Mouse (Mus musculus): ENCODE measurements around the gene Slc25a15. TPM values are rescaled to one million over a fixed set of nuclear protein-coding genes. Genes with fewer than 3 reads are reported as not detected.

The Slc25a15 gene
- 10 to 100 TPM; 11.0 to 11.6 TPM for total RNA-seq (2021)
- long read RNA-seq, experiment 1, transcript Slc25a15-201 (7 exons, 3,430 nt), result major isoform, 16 of 23 reads
- long read RNA-seq, experiment 1, partial matches to known transcripts, result 0 of 23 reads
- long read RNA-seq, experiment 1, other reads (novel, unspliced or antisense), result 7 of 23 reads
- long read RNA-seq, experiment 2, transcript Slc25a15-201 (7 exons, 3,430 nt), result major isoform, 23 of 36 reads
- long read RNA-seq, experiment 2, partial matches to known transcripts, result 4 of 36 reads
- long read RNA-seq, experiment 2, other reads (novel, unspliced or antisense), result 9 of 36 reads

DNA sequence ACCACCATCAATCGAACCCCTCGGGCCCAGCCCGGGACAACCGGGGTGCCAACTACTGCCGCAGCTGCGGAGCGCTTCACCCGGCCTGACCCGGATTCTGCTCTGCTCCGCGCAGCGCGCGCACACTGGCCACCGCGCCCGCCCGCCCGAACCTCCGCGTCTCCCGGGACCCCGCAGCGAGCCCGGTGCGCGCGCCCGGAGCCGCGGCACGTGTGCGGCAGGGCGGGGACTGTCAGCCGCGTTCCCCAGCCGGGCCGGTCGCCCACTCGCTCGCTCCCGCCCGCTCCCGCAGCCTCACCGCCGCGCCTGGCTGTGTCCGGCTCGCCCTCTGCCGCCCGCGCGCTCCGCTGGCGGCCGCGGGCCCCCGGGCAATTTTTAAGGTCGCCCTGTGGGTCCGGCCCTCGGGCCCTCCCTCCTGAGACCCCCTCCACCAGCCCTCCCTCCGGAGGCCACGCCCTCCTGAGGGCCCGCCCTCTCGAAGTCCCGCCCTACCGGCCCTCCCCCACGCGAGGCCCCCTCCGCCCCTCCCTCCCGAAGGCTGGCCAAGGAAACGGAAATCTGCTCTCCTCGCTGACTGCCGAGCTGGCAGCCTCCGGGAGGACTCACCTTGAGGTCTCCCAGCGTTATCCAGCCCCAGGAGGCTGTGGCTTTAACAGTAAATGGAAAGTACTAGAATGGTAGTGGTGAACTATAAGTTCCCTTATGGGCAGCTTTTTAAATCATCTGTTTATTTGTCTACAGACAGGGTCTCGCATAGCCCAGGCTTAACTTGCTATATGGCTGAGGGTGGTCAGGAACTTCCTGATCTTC is at the start of gene Slc25a15:
Gene Slc25a15 (minus strand): TSS at position 456 of the 810 bp plus-strand sequence.
- intact Hi-C loops (cut with DNase I; ENCODE audit: low total_unique reads), result no loop called here
- DNase-seq, result peak; percentile 93

- DNase-seq, result no peak
- intact Hi-C loops (cut with DNase I; ENCODE audit: low total_unique reads), result no loop called here
Observed at GRCm38 (mm10) chr8:22411971-22412370, 13.6 kb upstream of the Slc25a15 start.

DNA sequence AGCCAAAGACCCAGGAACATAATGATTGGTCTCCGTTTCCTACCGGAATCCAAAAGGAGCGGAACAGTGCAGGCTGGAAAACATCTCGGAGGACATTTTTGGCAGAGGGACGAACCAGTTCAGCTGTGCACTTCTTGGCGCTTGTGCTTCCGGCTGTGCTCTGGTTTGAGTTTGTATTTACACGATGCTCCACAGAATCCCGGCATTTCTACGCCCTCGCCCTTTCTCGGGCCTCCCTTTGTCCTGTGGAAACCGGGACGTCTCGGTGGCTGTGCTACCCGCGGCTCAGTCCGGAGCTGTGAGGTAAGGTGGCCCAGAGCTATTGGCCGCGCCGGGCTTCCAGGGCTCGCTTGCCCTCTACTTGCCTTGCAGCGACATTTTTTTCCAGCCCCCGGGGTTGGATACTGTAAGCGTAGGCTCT is 12.9 kb upstream of the Slc25a15 start, which contains the start of gene Mrps31:
Gene Mrps31 (plus strand): TSS at position 80 of the 421 bp plus-strand sequence.
- intact Hi-C loops (cut with DNase I; ENCODE audit: low total_unique reads), result no loop called here
- DNase-seq, result peak; percentile 76

- no peak for DNase-seq
- intact Hi-C loops (cut with DNase I; ENCODE audit: low total_unique reads), result no loop called here
Observed at GRCm38 (mm10) chr8:22410688-22411281, 12.4 kb upstream of the Slc25a15 start.

DNA sequence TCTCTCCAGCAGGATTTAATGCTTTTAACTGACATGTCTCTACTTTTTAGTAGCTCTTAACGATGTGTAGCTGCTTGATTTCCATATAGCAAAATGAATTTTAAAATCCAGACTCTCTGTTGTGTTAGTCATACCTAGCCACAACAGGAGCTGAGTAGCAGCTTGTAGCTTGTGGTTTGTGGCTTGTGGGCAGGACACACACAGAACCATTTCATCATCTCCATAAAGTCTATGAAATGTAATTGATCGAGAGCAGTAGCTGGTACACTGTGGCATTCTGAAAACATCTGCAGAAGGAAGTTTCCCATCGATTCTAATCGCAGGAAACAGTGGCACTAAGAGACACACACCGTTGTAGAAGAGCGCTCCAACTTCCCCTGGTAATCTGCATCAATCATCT is 7.3 kb upstream of the Slc25a15 start:
- intact Hi-C loops (cut with DNase I; ENCODE audit: low total_unique reads), result no loop called here
- DNase-seq, result no peak

DNA sequence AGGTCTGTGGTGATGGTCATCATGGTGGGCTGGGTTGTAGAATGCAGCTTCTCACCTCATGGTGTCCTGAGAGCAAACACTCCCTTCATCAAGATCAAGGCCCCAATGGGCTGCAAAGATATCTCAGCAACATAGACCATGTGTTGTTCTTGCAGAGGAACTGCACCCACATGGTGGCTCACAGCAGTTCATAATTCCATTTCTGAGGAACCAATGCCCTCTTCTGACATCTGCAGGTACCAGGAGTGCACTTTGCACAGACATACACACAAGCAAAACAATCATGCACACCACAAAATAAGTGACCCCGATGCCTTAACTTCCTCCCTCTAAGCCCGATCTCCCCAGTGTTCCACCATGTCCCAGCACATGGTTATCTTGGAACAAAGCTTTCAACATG is 4.8 kb upstream of the Slc25a15 start:
- no peak for DNase-seq
- intact Hi-C loops (cut with DNase I; ENCODE audit: low total_unique reads), result no loop called here

- no peak for DNase-seq
- intact Hi-C loops (cut with DNase I; ENCODE audit: low total_unique reads), result no loop called here
Observed at GRCm38 (mm10) chr8:22400593-22400992, 2.2 kb upstream of the Slc25a15 start.

- intact Hi-C loops (cut with DNase I; ENCODE audit: low total_unique reads), result no loop called here
- DNase-seq, result no peak
Observed at GRCm38 (mm10) chr8:22399285-22399880, 986 bp upstream of the Slc25a15 start.

GRCm38 (mm10) chr8:22397811-22398141 is 621 bp downstream of the Slc25a15 start:
- intact Hi-C loops (cut with DNase I; ENCODE audit: low total_unique reads), result no loop called here
- no peak for DNase-seq

DNA sequence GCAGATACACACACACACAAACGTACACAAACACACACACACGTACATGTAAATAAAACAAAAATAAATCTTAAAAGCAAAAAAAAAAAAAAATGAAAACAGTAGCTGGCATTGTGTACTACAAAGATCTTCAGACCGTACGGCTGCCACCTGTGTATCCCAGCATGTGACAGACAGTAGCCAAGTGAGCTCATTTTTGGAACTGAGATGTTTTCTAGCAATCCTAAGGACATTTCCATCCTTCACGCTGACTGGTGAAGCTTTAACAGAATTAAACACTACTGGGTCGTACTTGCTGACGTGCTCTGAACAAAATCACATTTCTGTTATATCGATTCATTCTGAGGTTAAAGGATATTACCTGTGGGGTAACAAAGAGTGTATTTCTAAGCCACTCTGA is 3.1 kb downstream of the Slc25a15 start:
- no peak for DNase-seq
- intact Hi-C loops (cut with DNase I; ENCODE audit: low total_unique reads), result no loop called here

GRCm38 (mm10) chr8:22394471-22394870 is 3.9 kb downstream of the Slc25a15 start:
- no peak for DNase-seq
- intact Hi-C loops (cut with DNase I; ENCODE audit: low total_unique reads), result no loop called here

DNA sequence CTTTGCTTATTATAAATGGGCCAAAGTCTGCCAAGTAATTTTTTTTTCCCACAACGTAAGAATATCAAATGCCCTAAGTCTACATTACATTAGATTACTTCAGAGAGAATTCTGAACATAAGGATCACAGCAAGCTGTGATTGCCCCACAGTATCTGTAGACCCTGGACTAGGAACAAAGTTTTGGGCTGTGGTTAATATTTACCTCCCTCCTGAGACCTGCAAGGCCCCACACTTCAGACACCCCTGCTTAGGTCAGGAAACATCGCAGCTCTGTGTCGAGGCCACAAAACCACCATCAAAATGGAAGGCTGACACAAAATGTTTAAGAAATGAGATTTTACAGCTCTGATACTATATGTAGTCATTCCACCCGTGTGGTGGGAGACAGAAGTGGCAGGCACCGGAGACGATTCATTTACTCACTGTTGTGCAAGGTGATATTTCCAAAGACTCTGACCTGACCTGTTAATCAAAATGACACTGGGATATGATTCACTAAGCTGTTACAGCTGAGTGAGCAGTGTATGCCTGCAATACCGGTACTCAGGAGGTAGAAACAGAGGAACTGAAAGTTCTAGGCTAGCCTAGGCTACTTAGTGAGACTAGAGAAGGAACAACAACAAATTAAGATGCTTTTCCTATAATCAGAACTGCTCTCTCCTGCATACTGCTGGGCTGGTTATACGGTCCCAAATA is 7.5 kb downstream of the Slc25a15 start:
- DNase-seq, result no peak
- intact Hi-C loops (cut with DNase I; ENCODE audit: low total_unique reads), result no loop called here

DNA sequence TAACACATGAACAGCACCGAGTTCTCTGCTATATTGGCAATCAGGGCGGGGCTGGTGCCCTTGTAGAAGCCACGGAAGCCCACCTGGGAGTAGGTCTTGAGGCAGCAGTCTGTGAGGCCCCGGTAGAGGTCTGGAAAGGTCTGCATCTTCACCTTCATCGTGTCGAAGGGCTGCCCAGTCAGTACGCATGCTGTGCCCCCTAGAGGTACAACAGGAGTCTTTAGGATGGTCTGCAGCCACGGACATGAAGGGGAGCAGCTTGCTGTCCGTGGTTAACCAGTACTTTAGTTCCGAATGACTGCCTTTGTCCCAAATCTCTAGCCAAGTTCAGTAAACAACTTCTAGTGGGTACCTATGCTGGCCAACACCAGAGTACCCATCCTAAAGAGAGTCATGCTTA is 8.5 kb downstream of the Slc25a15 start:
- DNase-seq, result no peak
- intact Hi-C loops (cut with DNase I; ENCODE audit: low total_unique reads), result no loop called here

GRCm38 (mm10) chr8:22385158-22385557 is 13.2 kb downstream of the Slc25a15 start:
- intact Hi-C loops (cut with DNase I; ENCODE audit: low total_unique reads), result no loop called here
- no peak for DNase-seq

- intact Hi-C loops (cut with DNase I; ENCODE audit: low total_unique reads), result no loop called here
Observed at GRCm38 (mm10) chr8:22382824-22383595, 15.4 kb downstream of the Slc25a15 start.

GRCm38 (mm10) chr8:22380934-22381333 is 17.5 kb downstream of the Slc25a15 start:
- intact Hi-C loops (cut with DNase I; ENCODE audit: low total_unique reads), result no loop called here
- no peak for DNase-seq

More at GRCm38 (mm10) chr8:22382824-22383595, 15.4 kb downstream of the Slc25a15 start:
- no peak for DNase-seq

DNA sequence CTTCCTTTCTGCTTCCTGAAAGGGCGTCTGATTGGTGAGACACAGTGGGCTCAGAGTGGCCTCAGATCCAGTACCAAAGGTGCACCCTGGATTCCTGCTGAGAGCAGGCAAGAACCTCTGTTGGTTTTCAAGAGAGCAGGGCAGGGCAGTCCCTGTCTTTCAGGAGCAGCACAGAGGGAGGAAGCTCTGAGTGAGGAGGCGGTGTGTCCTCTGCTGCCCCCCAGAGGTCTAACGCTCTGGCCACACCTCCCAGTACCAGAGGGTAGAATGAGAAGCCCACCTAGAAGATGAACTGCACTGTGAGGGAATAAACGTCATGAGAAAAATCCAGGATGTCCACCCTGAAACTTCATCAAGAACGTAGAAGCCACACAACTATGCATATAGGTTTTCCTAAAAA is 21.5 kb downstream of the Slc25a15 start:
- peak; percentile 54 for DNase-seq
- intact Hi-C loops (cut with DNase I; ENCODE audit: low total_unique reads), result no loop called here

DNA sequence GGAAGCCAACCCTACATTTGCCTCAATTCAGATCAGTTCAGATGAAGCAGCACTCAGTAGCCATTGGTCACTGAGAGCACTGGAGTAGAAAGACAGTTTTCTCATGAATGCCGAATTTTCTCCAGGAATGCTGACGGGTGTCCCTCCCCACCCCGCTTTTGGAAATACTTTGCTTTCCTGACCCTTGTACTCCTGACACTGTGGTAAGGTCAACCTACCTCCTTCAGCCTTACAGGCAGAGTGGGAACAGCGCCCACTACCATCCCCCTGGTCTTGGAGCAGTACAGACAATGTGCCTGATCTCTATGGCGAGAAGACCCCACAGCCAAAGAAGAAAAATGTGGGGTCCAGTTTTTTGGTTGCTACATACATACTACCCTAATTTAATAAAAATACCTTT is 22.1 kb downstream of the Slc25a15 start:
- intact Hi-C loops (cut with DNase I; ENCODE audit: low total_unique reads), result no loop called here
- DNase-seq, result no peak

DNA sequence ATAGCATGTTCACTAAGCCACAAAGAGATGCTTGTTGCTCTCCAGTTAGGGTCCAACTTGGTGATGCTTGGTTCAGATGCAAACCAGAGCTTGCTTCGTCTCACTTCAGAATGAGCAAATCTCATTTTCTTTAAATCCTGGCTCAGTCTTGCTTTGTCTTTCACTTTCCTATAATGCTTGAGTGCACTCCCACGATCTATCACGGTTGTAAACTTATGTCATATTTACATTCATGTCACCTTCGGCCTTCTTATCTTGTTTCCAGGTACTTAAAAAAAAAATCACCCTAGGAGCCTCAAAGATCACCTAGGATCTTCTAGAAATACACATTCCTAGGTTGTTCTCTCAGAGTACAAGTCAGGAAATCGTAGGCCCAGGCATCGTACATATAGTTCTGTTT is 38.5 kb downstream of the Slc25a15 start:
- intact Hi-C loops (cut with DNase I; ENCODE audit: low total_unique reads), result no loop called here
- DNase-seq, result no peak

Measured in gastrocnemius, postnatal 14 days (tissue).